ENCODE assay signal across 9 mouse cellular contexts in the genomic region with DNA sequence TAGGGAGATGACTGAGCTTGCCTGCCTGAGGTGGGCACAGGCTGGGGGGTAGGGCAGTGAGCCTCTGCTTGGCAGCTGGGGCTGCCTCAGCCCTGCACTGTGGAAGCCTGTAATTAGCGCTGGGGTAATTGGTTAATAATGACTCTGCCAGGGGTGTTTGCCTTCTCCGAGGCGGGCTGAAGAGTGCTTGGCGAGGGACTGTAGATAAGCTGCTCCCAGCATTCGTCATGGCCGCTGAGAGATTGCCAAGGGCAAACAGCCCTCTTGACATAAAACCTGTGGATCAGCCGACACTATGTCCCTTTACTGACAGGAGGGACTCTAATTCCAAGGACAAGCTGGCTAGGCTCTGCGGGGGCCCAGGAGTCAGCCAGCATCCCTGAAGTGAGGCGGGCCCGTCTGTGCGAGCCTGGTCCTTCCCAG. TPM values are rescaled to one million over a fixed set of nuclear protein-coding genes. Genes with fewer than 3 reads are reported as not detected.
DNase-seq lines count a peak whose midpoint lies in the region; ATAC-seq and TF ChIP-seq lines count a peak whose summit lies in the region.
"Had no signal": no experiment of that assay in that cellular context is flagged by ENCODE, and none has a peak within 500 bp of the region (broad histone marks: within the 10 kb centered on the region; RNA-seq: fewer than 3 reads in every experiment).

No protein-coding gene starts in this region.

- 0 out of 2 replicates have a peak, but pooled peaks cover 3% of the 10 kb centered on the region for H3K4me1 ChIP-seq in lung, embryonic 14.5 days (ENCODE audit: insufficient read depth)
- peaks cover 61% of the 10 kb centered on the region for H3K4me1 ChIP-seq in forebrain, embryonic 15.5 days
- H3K4me1 ChIP-seq in intestine, embryonic 15.5 days (replicated peaks) = peaks cover 42% of the 10 kb centered on the region

- H3K9me3 ChIP-seq in lung, embryonic 14.5 days (ENCODE audit: low read depth, low read length) = no peaks in the 10 kb centered on the region
- H3K9me3 ChIP-seq in forebrain, embryonic 15.5 days = no peaks in the 10 kb centered on the region
- H3K9me3 ChIP-seq in intestine, embryonic 15.5 days = no peaks in the 10 kb centered on the region

- peaks cover 18% of the 10 kb centered on the region; the same call in 1 of the 2 replicates for H3K36me3 ChIP-seq in lung, embryonic 14.5 days (ENCODE audit: insufficient read depth)
- peaks cover 73% of the 10 kb centered on the region for H3K36me3 ChIP-seq in forebrain, embryonic 15.5 days
- H3K36me3 ChIP-seq in intestine, embryonic 15.5 days = peaks cover 10% of the 10 kb centered on the region; the same call in 1 of the 2 replicates

- H3K4me3 ChIP-seq in lung, embryonic 14.5 days (ENCODE audit: low read depth, low read length) = no peak overlapping the region
- H3K4me3 ChIP-seq in forebrain, embryonic 15.5 days = no peak overlapping the region
- H3K4me3 ChIP-seq in intestine, embryonic 15.5 days (replicated peaks) = no peak overlapping the region

- no peak overlapping the region for H3K27ac ChIP-seq in lung, embryonic 14.5 days (ENCODE audit: low read depth)
- peak overlapping the region; percentile 4; the same call in 1 of the 2 replicates for H3K27ac ChIP-seq in forebrain, embryonic 15.5 days (replicated peaks)
- no peak overlapping the region for H3K27ac ChIP-seq in intestine, embryonic 15.5 days

- peak; percentile 51 for DNase-seq in cerebellum, adult 9-10 months
- DNase-seq in cerebellum, postnatal 4 days (ENCODE audit: low spot score in 2 of 2) = no peak
- DNase-seq in lung, embryonic 14.5 days = no peak
- DNase-seq in lung, postnatal 14 days = no peak
- peak; percentile 43 for DNase-seq in lung, postnatal 36 days
- DNase-seq in right cerebral cortex, postnatal 4 days = no peak
- DNase-seq: layer of hippocampus, adult 9-11 months had no signal

- H3K9ac ChIP-seq in lung, embryonic 14.5 days = no peak overlapping the region
- H3K9ac ChIP-seq in forebrain, embryonic 15.5 days (replicated peaks) = no peak overlapping the region
- no peak overlapping the region for H3K9ac ChIP-seq in intestine, embryonic 15.5 days

- H3K27me3 ChIP-seq in lung, embryonic 14.5 days (ENCODE audit: insufficient read depth, low read length) = peaks cover 59% of the 10 kb centered on the region
- H3K27me3 ChIP-seq in forebrain, embryonic 15.5 days = no peaks in the 10 kb centered on the region
- H3K27me3 ChIP-seq in intestine, embryonic 15.5 days (replicated peaks) = peaks cover 57% of the 10 kb centered on the region

- WGBS in lung, embryonic 14.5 days = 24% methylated on average over 11 of the region's 11 CpGs
- WGBS in forebrain, embryonic 15.5 days = 27% methylated on average over 11 of the region's 11 CpGs
- 23% methylated on average over 11 of the region's 11 CpGs for WGBS in intestine, embryonic 15.5 days

- no peak overlapping the region for H3K4me2 ChIP-seq in lung, embryonic 14.5 days
- no peak overlapping the region for H3K4me2 ChIP-seq in forebrain, embryonic 15.5 days (replicated peaks)
- H3K4me2 ChIP-seq in intestine, embryonic 15.5 days (replicated peaks) = no peak overlapping the region

- ATAC-seq in lung, embryonic 14.5 days (ENCODE audit: insufficient read depth) = peak; percentile 4; the same call in 1 of the 2 replicates
- ATAC-seq in forebrain, embryonic 15.5 days (replicated peaks) = peak; percentile 17; the same call in 1 of the 2 replicates
- ATAC-seq in intestine, embryonic 15.5 days = no peak

- TF ChIP-seq CTCF in lung, embryonic 14.5 days (IDR thresholded peaks at IDR 0.05; ENCODE audit: low read depth) = no peak

RNA-seq across cellular contexts. Expression of a gene that starts 4.0 kb away (rescaled TPM):
- polyA plus RNA-seq in lung, embryonic 14.5 days (2014; fragmentation: Nextera tagmentation; extraction: Ambion mirVana) = 41.7 and 41.8 TPM in 2 replicates
- polyA plus RNA-seq in forebrain, embryonic 15.5 days (2015; fragmentation: Nextera tagmentation; extraction: Ambion mirVana) = 36.9 and 38.1 TPM in 2 replicates
- 51.4 and 51.5 TPM in 2 replicates for polyA plus RNA-seq in intestine, embryonic 15.5 days (2015; fragmentation: Nextera tagmentation; extraction: Ambion mirVana)

RNA-seq across cellular contexts. Expression of a gene that starts 12.9 kb away (rescaled TPM):
- polyA plus RNA-seq in lung, embryonic 14.5 days (2014; fragmentation: Nextera tagmentation; extraction: Ambion mirVana) = 3.8 and 4.2 TPM in 2 replicates
- polyA plus RNA-seq in forebrain, embryonic 15.5 days (2015; fragmentation: Nextera tagmentation; extraction: Ambion mirVana) = 2.5 and 2.6 TPM in 2 replicates
- polyA plus RNA-seq in intestine, embryonic 15.5 days (2015; fragmentation: Nextera tagmentation; extraction: Ambion mirVana) = 8.1 and 8.8 TPM in 2 replicates

RNA-seq across cellular contexts. Expression of a gene that starts 13.4 kb away (rescaled TPM):
- 10.5 and 12.2 TPM in 2 replicates for polyA plus RNA-seq in lung, embryonic 14.5 days (2014; fragmentation: Nextera tagmentation; extraction: Ambion mirVana)
- polyA plus RNA-seq in forebrain, embryonic 15.5 days (2015; fragmentation: Nextera tagmentation; extraction: Ambion mirVana) = 2.6 and 2.9 TPM in 2 replicates
- polyA plus RNA-seq in intestine, embryonic 15.5 days (2015; fragmentation: Nextera tagmentation; extraction: Ambion mirVana) = 132 and 159 TPM in 2 replicates

RNA-seq across cellular contexts. Expression of a gene that starts 20.6 kb away (rescaled TPM):
- polyA plus RNA-seq in lung, embryonic 14.5 days (2014; fragmentation: Nextera tagmentation; extraction: Ambion mirVana) = 0.62 and 0.96 TPM in 2 replicates
- 205 and 210 TPM in 2 replicates for polyA plus RNA-seq in forebrain, embryonic 15.5 days (2015; fragmentation: Nextera tagmentation; extraction: Ambion mirVana)
- 4.9 and 6.5 TPM in 2 replicates for polyA plus RNA-seq in intestine, embryonic 15.5 days (2015; fragmentation: Nextera tagmentation; extraction: Ambion mirVana)

RNA-seq across cellular contexts. Expression of a gene that starts 24.1 kb away (rescaled TPM):
- polyA plus RNA-seq in lung, embryonic 14.5 days (2014; fragmentation: Nextera tagmentation; extraction: Ambion mirVana) = 1,192 and 1,202 TPM in 2 replicates
- 628 and 651 TPM in 2 replicates for polyA plus RNA-seq in forebrain, embryonic 15.5 days (2015; fragmentation: Nextera tagmentation; extraction: Ambion mirVana)
- 974 and 1,020 TPM in 2 replicates for polyA plus RNA-seq in intestine, embryonic 15.5 days (2015; fragmentation: Nextera tagmentation; extraction: Ambion mirVana)

Comparison
In these comparisons a context has a peak if more than half of its experiments do, and no peak if none do; other contexts are left out.
1. DNase-seq: peak in cerebellum, adult 9-10 months (single experiment) and lung, postnatal 36 days (single experiment); none in cerebellum, postnatal 4 days (0 of 2), lung, embryonic 14.5 days (single experiment), lung, postnatal 14 days (single experiment) and right cerebral cortex, postnatal 4 days (single experiment).
2. RNA of a gene that starts 13.4 kb away (polyA plus RNA-seq): 132 to 159 TPM in intestine, embryonic 15.5 days; 10.5 to 12.2 TPM in lung, embryonic 14.5 days and 2.6 to 2.9 TPM in forebrain, embryonic 15.5 days; every median in the first group is over 10 times any median in the second.